Mouse (Mus musculus) thymus, adult 2 months (tissue): ENCODE data around the gene Rnf126.

ENCODE experiments used
- CTCF ChIP-seq: fragments of 200-500 bp; IDR thresholded peaks from 2 replicates; pipeline ENCODE4 v1.5.1; 2012; ENCODE audit warnings: mild to moderate bottlenecking, control low read depth, low read length, moderate library complexity, borderline replicate concordance; ENCODE audit not compliant: control insufficient read depth, poor library complexity, insufficient read depth; ENCODE audit errors: extremely low read depth
- POLR2A ChIP-seq: fragments of 200-500 bp; IDR thresholded peaks from 2 replicates; pipeline ENCODE4 v1.6.1; 2012; ENCODE audit warnings: mild to moderate bottlenecking, low read length, control low read depth, moderate library complexity; ENCODE audit not compliant: control insufficient read depth, poor library complexity, insufficient read depth; ENCODE audit errors: extremely low read depth

DNA sequence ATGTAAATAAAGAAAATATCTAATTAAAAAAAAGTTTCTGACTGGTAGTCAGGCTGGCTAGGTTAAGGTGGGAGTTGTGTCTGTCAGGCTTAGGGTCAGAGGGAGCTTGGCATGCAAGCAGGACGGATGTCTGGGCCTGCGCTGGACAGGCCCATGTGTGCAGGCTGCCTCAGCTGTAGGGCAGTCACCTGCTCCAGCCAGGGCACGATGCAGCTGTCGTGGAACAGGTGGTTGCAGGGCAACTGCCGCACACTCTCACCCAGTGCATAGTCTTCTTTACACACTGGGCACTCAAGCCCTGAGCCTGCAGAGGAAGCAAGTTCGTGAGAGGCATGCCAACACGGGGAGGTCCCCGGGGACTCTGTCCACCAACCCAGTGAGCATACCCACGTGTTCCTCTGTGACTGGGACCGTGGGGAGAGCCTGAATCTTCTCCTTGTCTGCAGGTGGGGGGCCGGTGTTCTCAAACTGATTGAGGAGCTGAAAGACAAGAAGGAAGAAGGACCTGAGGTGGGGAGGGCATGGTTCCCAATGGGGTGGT, 6.1 kb downstream of the Rnf126 start:
- TF ChIP-seq CTCF (no peak), POLR2A (no peak)
